Mouse (Mus musculus) stomach, postnatal 0 days (tissue): Measurements from ENCODE around the gene Ggt1. TPM values are rescaled to one million over a fixed set of nuclear protein-coding genes. Genes with fewer than 3 reads are reported as not detected.

Source experiments
- ATAC-seq: fragments of 200-750 bp; cut with Nextera tagmentation; 2 replicates; pipeline ENCODE4 v1.8.0; 2017; ENCODE audit not compliant: low FRiP score, low TSS enrichment
- DNase-seq: peaks from one replicate; pipeline ENCODE4 v3.0.0-alpha.2; 2016; ENCODE audit warnings: low spot score
- H3K27ac ChIP-seq: fragments of 300-500 bp; sonication (generic); replicated peaks from 2 replicates; pipeline ENCODE4 v1.5.1; 2014; ENCODE audit warnings: mild to moderate bottlenecking, control low read depth
- H3K27me3 ChIP-seq: fragments of 300-500 bp; sonication (generic); 2 replicates; pipeline ENCODE4 v1.6.1; 2014; ENCODE audit warnings: low read length; ENCODE audit not compliant: control insufficient read depth, insufficient read depth
- H3K36me3 ChIP-seq: fragments of 300-500 bp; sonication (generic); 2 replicates; pipeline ENCODE4 v1.6.1; 2014; ENCODE audit warnings: low read length, mixed read lengths; ENCODE audit not compliant: control insufficient read depth, insufficient read depth
- H3K4me1 ChIP-seq: fragments of 300-500 bp; sonication (generic); replicated peaks from 2 replicates; pipeline ENCODE4 v1.6.1; 2014; ENCODE audit warnings: antibody characterized with exemption; ENCODE audit not compliant: control insufficient read depth, insufficient read depth
- H3K4me2 ChIP-seq: fragments of 300-500 bp; sonication (generic); replicated peaks from 2 replicates; pipeline ENCODE4 v1.6.1; 2014; ENCODE audit warnings: low read depth, mild to moderate bottlenecking, control low read depth, moderate library complexity
- H3K4me3 ChIP-seq: fragments of 300-500 bp; sonication (generic); 2 replicates; pipeline ENCODE4 v1.5.1; 2014; ENCODE audit warnings: low read depth, low read length, control low read depth
- H3K9ac ChIP-seq: fragments of 300-500 bp; sonication (generic); 2 replicates; pipeline ENCODE4 v1.6.1; 2014; ENCODE audit warnings: mild to moderate bottlenecking, low read length, control low read depth, mixed read lengths
- H3K9me3 ChIP-seq: fragments of 300-500 bp; sonication (generic); 2 replicates; pipeline ENCODE4 v1.6.1; 2016; ENCODE audit warnings: low read length; ENCODE audit not compliant: control insufficient read depth
- CTCF ChIP-seq: IDR thresholded peaks from 2 replicates; pipeline ENCODE4 v1.5.1; 2016; ENCODE audit warnings: antibody characterized with exemption, low read depth, mild to moderate bottlenecking, moderate library complexity
- EP300 ChIP-seq: optimal IDR thresholded peaks from 2 replicates; pipeline ENCODE3; 2016; ENCODE audit warnings: antibody characterized with exemption
- WGBS: fragments of 180-500 bp; shearing (Covaris S2); extraction: QIAGEN DNeasy Blood & Tissue Kit; methylation state at CpG from one replicate; pipeline ENCODE4 v1.1.7; 2014; 5-methylcytosine and 5-hydroxymethylcytosine counted together
- polyA plus RNA-seq: library from polyadenylated mRNA; unstranded; fragments of >200 nt; fragmentation: Nextera tagmentation; extraction: Ambion mirVana; gene quantifications from 2 replicates; pipeline ENCODE4 v1.2.1, GENCODE M21; 2015

Gene Ggt1
- polyA plus RNA-seq, 1 experiment from 2014 or later = 1.9 TPM

- peak overlapping the region; percentile 67 for H3K27ac ChIP-seq
- no peak for TF ChIP-seq EP300
- TF ChIP-seq CTCF = no peak
- 0 out of 2 replicates have a peak, but pooled peaks cover 5% of the 10 kb centered on the region for H3K4me1 ChIP-seq
- H3K27me3 ChIP-seq = no peaks in the 10 kb centered on the region
- ATAC-seq = no peak
- no peaks in the 10 kb centered on the region for H3K36me3 ChIP-seq
- 35% methylated on average over 16 of the region's 16 CpGs for WGBS
- H3K9me3 ChIP-seq = no peaks in the 10 kb centered on the region
- peak overlapping the region; percentile 13 for H3K4me2 ChIP-seq
- no peak for DNase-seq
- peak overlapping the region; percentile 13; the same call in 1 of the 2 replicates for H3K9ac ChIP-seq
- H3K4me3 ChIP-seq = peak overlapping the region; percentile 23
Measured at GRCm38 (mm10) chr10:75589651-75590050, 28.2 kb downstream of the Ggt1 start.

DNA sequence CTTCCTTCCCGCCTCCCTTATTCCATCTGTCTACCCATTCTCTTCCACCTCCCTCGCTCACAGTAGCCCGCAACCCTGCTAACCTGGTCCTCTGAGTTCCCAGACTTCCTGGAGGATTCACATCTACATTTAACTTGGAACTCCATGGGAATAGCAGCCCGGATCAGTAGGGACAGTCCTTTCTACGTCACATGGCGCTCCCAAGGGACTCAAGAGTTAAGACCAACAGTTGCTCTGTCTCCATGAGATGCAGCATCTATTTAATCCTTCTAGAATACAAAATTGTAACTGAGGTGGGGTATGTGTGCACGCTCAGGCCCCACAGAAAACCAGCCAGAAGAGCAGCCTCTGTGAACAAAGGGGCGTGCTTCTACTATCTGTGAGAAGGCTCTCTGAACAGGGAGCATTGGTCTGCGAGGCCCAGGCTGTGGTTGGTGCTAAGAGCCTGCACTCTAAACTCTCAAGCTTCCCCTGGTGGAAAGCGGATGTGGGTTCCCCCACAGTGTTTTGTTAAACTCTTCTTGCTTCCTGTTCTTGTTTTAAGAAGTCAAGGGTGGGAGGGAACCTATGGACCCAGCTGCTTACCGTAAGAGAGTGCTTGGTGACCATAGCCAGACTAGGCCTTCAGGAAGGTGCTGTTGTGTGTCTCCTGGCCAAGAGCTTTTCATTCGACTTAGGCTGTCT is 29.9 kb downstream of the Ggt1 start:
- 0 out of 2 replicates have a peak, but pooled peaks cover 5% of the 10 kb centered on the region for H3K4me1 ChIP-seq
- DNase-seq = no peak
- no peak overlapping the region for H3K9ac ChIP-seq
- no peaks in the 10 kb centered on the region for H3K27me3 ChIP-seq
- no peaks in the 10 kb centered on the region for H3K36me3 ChIP-seq
- WGBS = 66% methylated on average over 12 of the region's 12 CpGs
- H3K4me2 ChIP-seq = no peak overlapping the region
- H3K9me3 ChIP-seq = no peaks in the 10 kb centered on the region
- 0 out of 2 replicates have a peak overlapping the region, but pooled peaks have one; percentile 45 for H3K27ac ChIP-seq
- no peak overlapping the region for H3K4me3 ChIP-seq
- no peak; the same call in 1 of the 2 replicates for ATAC-seq
- TF ChIP-seq EP300 = no peak
- TF ChIP-seq CTCF = 0 out of 2 replicates have a peak, but pooled peaks have one; percentile 13

GRCm38 (mm10) chr10:75592585-75592984 is 31.2 kb downstream of the Ggt1 start:
- no peak for TF ChIP-seq CTCF
- no peak for TF ChIP-seq EP300
- Histone ChIP-seq H3K27me3 (no peaks in the 10 kb centered on the region), H3K36me3 (no peaks in the 10 kb centered on the region), H3K4me1 (0 out of 2 replicates have a peak, but pooled peaks cover 5% of the 10 kb centered on the region), H3K9me3 (no peaks in the 10 kb centered on the region), H3K27ac (no peak overlapping the region), H3K9ac (no peak overlapping the region), H3K4me3 (no peak overlapping the region), H3K4me2 (no peak overlapping the region)
- DNase-seq (no peak), ATAC-seq (no peak)
- 69% methylated on average over 7 of the region's 7 CpGs for WGBS

- TF ChIP-seq EP300 = no peak
- no peak for TF ChIP-seq CTCF
- Histone ChIP-seq H3K4me1 (0 out of 2 replicates have a peak, but pooled peaks cover 3% of the 10 kb centered on the region), H3K27me3 (no peaks in the 10 kb centered on the region), H3K9me3 (0 out of 2 replicates have a peak, but pooled peaks cover 3% of the 10 kb centered on the region), H3K36me3 (no peaks in the 10 kb centered on the region), H3K9ac (no peak overlapping the region), H3K4me2 (no peak overlapping the region), H3K27ac (no peak overlapping the region), H3K4me3 (no peak overlapping the region)
- ATAC-seq = no peak
- DNase-seq = no peak
- WGBS = 58% methylated on average over 8 of the region's 8 CpGs
Measured at GRCm38 (mm10) chr10:75595981-75596380, 34.6 kb downstream of the Ggt1 start.

GRCm38 (mm10) chr10:75600189-75600730 is 38.9 kb downstream of the Ggt1 start:
- no peak for TF ChIP-seq CTCF
- no peak for TF ChIP-seq EP300
- WGBS = 72% methylated on average over 7 of the region's 7 CpGs
- no peak overlapping the region for H3K4me3 ChIP-seq
- no peak for DNase-seq
- H3K4me2 ChIP-seq = no peak overlapping the region
- no peaks in the 10 kb centered on the region for H3K4me1 ChIP-seq
- H3K9me3 ChIP-seq = 0 out of 2 replicates have a peak, but pooled peaks cover 3% of the 10 kb centered on the region
- no peaks in the 10 kb centered on the region for H3K36me3 ChIP-seq
- no peak overlapping the region for H3K27ac ChIP-seq
- ATAC-seq = no peak
- H3K27me3 ChIP-seq = no peaks in the 10 kb centered on the region
- H3K9ac ChIP-seq = no peak overlapping the region
